Mouse (Mus musculus) gastrocnemius, adult 2 months (tissue): Measurements from ENCODE around the gene Shc3. TPM values are rescaled to one million over a fixed set of nuclear protein-coding genes. Genes with fewer than 3 reads are reported as not detected.

ENCODE experiments used
- DNase-seq: peaks from one replicate; pipeline ENCODE4 v3.0.0; 2022
- H3K27ac ChIP-seq: fragments of 200-600 bp; 2 replicates; pipeline ENCODE4 v1.8.1; 2022; ENCODE audit warnings: mild to moderate bottlenecking
- H3K4me3 ChIP-seq: fragments of 200-600 bp; 2 replicates; pipeline ENCODE4 v1.8.1; 2022; ENCODE audit warnings: mild to moderate bottlenecking, moderate library complexity
- CTCF ChIP-seq: fragments of 200-600 bp; IDR thresholded peaks from 2 replicates; pipeline ENCODE4 v1.8.1; 2022; ENCODE audit warnings: antibody characterized with exemption, mild to moderate bottlenecking, moderate library complexity
- intact Hi-C: fragments of 180-260 bp; cut with DNase I; formaldehyde crosslinking; loops from one replicate; pipeline ENCODE4 v1.15.1; 2025
- total RNA-seq, 2 experiments: library from RNA; stranded (reverse); gene quantifications; 2 replicates each; pipeline ENCODE4 v1.2.3; 2021

Gene Shc3
- total RNA-seq, 2 experiments from 2014 or later, result 0.59 to 1.4 TPM

DNA sequence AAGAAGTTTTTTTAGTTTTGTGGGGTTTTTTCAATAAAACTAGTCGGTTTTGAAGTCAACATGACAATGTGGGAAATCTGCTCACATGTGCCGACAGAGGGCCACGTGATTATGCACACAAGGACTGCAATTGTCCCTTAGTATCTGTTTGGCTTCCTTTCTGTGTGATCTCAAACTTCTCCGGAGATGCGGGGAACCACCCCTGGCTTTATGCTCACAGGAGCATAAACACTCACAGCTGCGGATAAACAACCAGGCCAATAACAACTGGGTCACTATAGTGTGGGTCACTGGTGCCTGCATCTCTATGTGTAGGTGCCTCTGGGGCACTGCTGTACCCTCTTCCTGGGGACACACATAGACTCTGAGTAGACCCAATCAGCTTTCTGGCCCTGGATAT, 4.5 kb downstream of the Shc3 start:
- H3K27ac ChIP-seq, result no peak overlapping the region
- TF ChIP-seq CTCF, result no peak
- intact Hi-C loops, result no loop called here
- H3K4me3 ChIP-seq, result no peak overlapping the region
- no peak for DNase-seq

DNA sequence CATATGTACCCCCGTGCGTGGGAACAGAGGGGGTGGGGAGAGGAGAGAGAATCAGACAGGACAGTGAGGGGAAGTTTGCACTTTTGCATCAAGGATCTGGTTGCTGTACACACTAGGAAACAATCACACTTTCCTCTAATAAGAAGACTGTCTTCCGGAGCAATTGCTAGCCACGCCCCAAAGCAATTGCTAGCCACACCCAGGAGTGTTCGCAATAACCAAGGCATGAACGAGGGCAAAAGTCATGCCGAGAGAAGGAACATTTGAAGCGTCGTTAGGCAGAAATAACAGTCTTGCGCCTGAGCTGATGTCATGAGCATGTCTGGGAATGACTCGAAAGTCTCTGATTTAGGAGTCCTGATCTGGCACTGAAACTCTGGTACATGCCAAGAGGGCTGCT, 15.9 kb downstream of the Shc3 start:
- no peak for DNase-seq
- no peak overlapping the region for H3K4me3 ChIP-seq
- intact Hi-C loops, result no loop called here
- no peak for TF ChIP-seq CTCF
- no peak overlapping the region for H3K27ac ChIP-seq

DNA sequence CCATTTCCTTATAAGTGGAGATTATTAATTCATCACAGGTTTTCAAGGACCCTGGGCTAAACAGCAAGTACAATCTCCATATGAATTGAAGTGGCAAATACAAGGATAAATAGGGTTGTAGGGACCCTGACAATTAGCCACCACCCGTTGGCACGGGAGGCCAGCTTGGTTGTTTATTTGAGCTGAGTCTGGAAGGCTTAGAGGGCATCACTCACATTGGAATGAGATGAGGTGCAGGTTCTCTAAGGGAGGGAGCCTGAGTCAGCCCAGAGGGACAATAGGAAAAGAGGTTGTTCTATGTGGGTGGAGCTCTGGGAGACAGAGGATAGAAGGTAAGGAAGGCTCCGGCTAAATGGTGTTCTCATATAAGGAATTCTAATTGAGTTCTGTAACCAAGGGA, 17.0 kb downstream of the Shc3 start:
- TF ChIP-seq CTCF, result no peak
- no peak overlapping the region for H3K4me3 ChIP-seq

DNA sequence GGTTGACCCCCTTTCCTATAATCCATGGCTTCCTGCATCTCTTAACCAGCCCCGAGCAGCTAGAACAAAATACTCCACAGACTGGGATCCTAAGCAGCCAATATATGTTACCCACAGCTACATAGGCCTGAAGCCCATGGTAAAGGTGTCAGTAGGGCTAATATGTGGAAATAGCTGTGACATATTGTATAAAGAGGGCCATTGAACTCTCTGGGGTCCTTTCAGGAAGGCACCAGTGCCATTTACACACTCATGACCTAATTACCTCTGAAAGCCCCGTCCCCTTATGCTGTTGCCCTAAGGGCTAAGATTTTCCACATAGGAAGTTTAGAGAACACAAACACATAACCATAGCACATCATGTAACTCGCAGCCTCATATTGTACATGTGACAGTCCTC, 17.4 kb downstream of the Shc3 start:
- no peak overlapping the region for H3K27ac ChIP-seq
- no peak for TF ChIP-seq CTCF
- no peak overlapping the region for H3K4me3 ChIP-seq
- no peak for DNase-seq
- intact Hi-C loops, result no loop called here

More for the DNA sequence above, 17.0 kb downstream of the Shc3 start:
- no peak overlapping the region for H3K27ac ChIP-seq
- intact Hi-C loops, result no loop called here
- no peak for DNase-seq

DNA sequence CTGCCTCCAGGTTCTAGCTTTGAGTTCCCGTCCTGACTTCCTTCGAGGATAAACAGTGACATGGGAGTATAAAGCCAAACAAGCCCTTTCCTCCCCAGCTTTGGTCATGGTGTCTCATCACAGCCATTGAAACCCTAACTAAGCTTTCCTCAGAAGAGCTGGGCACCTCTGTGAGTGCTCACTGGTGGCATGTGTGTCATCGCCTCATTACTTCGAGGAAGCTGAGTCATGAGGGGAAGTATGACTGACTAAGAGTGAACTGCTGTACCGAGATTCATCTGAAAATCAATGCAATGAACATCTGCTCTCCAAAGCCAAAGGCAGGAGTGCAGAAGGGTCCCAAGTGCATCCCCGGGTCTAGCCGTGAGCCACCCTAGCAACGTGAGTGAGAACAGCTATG, 29.4 kb downstream of the Shc3 start:
- no peak overlapping the region for H3K4me3 ChIP-seq
- no peak overlapping the region for H3K27ac ChIP-seq
- no peak for TF ChIP-seq CTCF
- intact Hi-C loops, result no loop called here
- DNase-seq, result no peak

DNA sequence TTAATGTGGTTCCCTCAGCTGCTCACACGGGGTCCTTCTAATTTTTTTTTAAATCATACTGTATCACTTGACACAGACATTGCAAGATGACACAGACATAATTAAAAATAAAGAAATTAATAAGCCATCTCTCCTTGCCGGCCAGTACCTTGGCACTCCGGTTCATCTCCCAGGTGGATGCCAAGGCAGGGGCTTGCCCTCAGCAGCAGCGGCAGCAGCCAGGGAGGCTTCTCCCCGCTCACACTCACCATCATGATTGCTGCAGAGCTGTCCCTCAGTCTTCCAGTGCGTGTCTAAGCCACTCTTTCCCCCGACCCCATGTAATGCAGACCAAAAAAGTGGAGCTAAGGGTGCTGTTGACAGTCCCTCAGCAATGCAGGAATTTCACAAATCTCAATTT, 33.9 kb downstream of the Shc3 start:
- TF ChIP-seq CTCF, result no peak
- DNase-seq, result no peak
- intact Hi-C loops, result no loop called here
- Histone ChIP-seq H3K4me3 (no peak overlapping the region), H3K27ac (no peak overlapping the region)

DNA sequence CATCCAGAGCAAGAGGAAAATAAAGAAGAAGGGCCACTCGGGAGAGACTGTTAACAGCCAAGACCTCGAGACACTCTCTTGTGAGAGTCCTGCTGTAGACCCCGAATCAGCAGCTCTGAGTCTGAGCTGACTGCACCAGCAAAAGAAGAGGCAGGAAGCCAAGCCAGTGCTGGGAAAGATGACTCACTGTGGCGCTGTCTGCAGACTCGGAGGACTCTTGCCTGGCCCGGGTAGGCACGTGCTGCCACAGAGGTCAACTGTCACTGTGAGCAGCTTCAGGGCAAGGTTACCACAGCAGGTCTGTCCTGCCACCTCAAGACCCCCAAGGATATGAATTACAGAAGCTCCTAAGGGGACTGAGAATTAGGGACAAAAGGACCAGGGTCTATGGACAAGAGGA, 42.7 kb downstream of the Shc3 start:
- TF ChIP-seq CTCF, result no peak
- intact Hi-C loops, result no loop called here
- DNase-seq, result peak; percentile 36
- Histone ChIP-seq H3K4me3 (no peak overlapping the region), H3K27ac (no peak overlapping the region)

DNA sequence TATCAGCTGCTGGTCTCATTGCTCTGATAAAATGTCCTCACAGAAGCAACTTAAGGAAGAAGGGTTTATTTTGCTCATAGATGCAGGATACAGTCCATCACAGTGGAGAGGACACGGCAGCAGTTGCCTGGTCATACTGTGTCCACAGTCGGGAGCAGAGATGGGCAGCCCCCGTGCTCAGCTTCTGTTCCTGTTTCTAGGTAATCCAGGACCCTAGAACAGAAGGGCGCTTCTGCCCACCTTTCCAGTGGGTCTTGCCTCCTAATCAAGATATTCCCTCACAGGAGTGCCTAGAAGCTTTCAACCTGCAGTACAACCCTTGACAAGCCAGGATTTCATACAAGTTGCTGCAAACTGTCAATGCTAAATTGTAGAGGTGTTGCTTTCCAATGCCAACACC, 44.9 kb downstream of the Shc3 start:
- H3K27ac ChIP-seq, result no peak overlapping the region
- no peak for TF ChIP-seq CTCF
- intact Hi-C loops, result no loop called here
- no peak for DNase-seq
- no peak overlapping the region for H3K4me3 ChIP-seq

DNA sequence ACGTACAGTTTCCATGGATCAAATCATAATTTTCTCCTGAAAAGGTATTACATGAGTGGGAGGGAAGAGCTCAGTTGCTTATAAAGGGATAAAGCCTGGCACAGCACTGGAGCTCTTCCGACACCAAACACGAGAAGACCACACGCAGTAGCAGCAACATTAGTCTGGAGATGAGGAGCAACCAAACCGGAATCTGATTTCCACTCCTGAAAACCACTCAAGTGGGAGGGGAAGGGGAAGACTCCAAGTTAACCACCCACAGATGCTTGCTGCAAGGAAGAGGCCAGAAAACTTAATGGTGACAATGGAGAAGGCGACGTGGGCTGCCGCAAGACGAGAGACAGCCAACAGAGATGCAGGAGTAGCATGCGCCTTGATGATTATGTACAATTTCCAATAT, 45.9 kb downstream of the Shc3 start:
- H3K4me3 ChIP-seq, result no peak overlapping the region
- DNase-seq, result no peak
- intact Hi-C loops, result no loop called here
- no peak for TF ChIP-seq CTCF
- H3K27ac ChIP-seq, result no peak overlapping the region

DNA sequence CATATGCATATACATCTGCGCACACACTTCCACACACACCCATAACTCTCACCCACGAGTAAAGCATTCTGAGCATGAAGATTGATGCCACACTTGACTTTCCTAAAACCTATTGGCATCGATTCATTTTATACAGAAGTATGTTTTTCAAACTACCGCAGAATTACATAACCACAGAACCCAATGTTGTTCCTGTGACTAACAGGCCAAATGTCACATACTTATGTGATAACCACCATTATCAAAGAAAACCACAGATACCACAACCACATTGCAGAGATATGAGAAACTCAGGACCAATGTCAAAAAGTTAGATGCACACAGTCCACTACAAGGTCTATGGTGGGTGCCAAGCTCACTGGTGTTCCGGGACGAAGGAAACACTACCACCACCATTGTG, 50.3 kb downstream of the Shc3 start:
- no peak for TF ChIP-seq CTCF

DNA sequence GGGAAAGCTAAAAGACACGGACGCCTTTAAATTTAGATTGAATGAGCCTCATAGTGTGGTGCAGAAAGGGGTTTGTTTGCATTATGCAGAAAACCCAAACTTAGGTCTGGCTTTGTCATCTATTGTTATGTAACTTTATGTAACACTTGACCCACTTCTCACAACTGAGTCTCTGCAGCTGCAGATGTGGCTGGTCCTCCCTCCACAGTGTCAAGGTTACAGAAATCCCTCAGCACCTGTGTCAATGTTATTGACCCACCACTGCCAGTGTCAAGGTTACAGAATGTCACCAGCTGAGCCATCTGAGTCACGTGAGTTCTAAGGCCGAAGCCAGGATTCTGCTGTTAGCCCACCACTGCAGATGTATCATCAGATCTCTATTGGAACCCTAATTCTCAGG, 51.3 kb downstream of the Shc3 start:
- TF ChIP-seq CTCF, result no peak
- DNase-seq, result no peak
- intact Hi-C loops, result no loop called here
- H3K4me3 ChIP-seq, result no peak overlapping the region
- no peak overlapping the region for H3K27ac ChIP-seq

More for the DNA sequence above, 50.3 kb downstream of the Shc3 start:
- H3K4me3 ChIP-seq, result no peak overlapping the region
- intact Hi-C loops, result no loop called here
- no peak for DNase-seq
- no peak overlapping the region for H3K27ac ChIP-seq

DNA sequence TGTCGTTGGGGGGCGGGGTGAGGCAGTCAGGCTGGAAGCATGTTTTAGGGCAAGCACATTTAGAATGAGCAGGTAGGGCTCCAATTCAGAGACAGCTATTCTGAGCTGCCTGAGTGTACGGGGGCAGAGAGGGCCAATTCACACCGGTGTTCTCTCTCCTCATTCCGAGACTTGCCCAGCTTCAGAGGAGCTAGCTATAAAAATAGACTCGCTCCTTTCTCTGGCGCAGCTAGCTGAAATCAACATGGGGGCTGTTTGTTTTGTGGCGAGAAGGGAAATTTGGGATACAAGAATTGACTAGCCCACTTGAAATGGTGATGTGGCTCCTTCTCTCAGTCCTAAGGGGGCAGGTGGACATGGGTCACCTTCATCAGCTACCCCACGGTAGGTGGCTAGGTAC, 60.4 kb downstream of the Shc3 start:
- intact Hi-C loops, result no loop called here
- H3K4me3 ChIP-seq, result no peak overlapping the region
- H3K27ac ChIP-seq, result no peak overlapping the region
- no peak for DNase-seq
- no peak for TF ChIP-seq CTCF

DNA sequence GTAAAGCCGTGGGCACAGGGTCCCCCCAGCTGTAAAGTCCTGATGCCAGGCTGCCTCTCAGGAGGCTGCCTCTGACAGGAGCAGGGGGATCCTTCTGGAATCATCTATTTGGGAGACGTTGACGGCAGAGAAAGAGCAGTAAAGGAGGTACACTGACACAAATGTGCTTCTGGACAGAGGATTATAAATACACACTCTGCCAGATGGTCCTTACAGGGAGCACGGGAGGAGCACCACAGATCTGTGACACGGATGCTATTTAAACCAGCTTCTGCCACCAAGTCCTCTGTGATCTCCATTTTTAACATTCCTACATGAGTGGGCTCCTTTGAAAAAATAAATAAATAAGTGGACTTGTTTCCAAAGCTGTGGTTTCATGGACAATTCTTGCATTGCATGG, 63.5 kb downstream of the Shc3 start:
- no peak overlapping the region for H3K27ac ChIP-seq
- no peak for TF ChIP-seq CTCF
- intact Hi-C loops, result no loop called here
- no peak overlapping the region for H3K4me3 ChIP-seq
- no peak for DNase-seq

DNA sequence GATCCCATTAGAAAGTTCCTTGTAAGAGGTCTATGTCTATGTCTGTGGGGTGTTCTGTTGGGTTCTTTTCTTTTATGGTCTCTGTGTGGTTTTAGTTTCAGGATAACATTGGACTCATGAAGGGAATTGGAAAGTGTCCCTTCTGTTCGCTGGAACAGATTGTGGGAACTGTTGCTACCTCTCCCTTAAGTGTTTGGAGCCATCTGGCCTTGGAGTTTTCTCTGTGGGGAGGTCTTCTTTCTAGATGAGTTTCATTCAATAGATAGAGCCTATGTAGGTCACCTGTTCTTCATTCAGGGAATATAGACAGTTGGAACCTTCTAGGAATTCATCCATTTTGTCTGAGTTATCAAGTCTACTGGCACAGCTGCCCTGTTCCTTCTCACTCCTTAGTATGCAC, 69.5 kb downstream of the Shc3 start:
- intact Hi-C loops, result no loop called here
- no peak overlapping the region for H3K27ac ChIP-seq
- no peak for DNase-seq
- no peak overlapping the region for H3K4me3 ChIP-seq
- TF ChIP-seq CTCF, result no peak

DNA sequence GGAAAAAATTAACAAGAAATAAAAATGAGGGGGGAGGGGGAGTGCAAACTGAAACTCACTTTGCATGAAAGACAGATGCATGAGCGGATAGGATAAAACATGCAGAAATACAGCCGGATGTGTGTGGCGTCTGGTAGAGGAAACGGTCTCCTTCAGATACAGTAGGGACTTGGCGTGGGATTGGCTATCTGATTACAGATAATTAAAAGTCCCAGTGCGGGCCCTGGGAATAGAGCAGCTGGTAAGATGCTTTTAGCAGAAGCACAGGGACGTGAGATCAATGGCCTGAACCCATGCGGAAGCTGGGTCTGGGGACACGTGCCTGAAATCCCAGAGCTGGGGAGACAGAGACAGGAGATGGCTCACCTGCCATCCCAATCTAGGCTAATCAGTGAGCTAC, 75.5 kb downstream of the Shc3 start:
- intact Hi-C loops, result no loop called here
- no peak for DNase-seq

More for the DNA sequence above, 75.5 kb downstream of the Shc3 start:
- TF ChIP-seq CTCF, result no peak
- H3K27ac ChIP-seq, result no peak overlapping the region
- H3K4me3 ChIP-seq, result no peak overlapping the region
